Mouse (Mus musculus): ENCODE results near the gene Prdx3.
A peak's percentile ranks its signal among the peaks of the same experiment; 100 is the strongest.
"Not testable (repeated sequence)": the region's sequence is repeated elsewhere in the genome, so short reads cannot be mapped to it uniquely, and the experiment has no call there.

The Prdx3 gene

GRCm38 (mm10) chr19:60866169-60866568 lies 8.2 kb downstream of the Prdx3 start:
- not testable (repeated sequence) for DNase-seq (ENCODE audit: low read depth, low spot score)

GRCm38 (mm10) chr19:60860868-60861700 lies 13.3 kb downstream of the Prdx3 start, which contains the start of gene Sfxn4:
Gene Sfxn4 (minus strand): TSS chr19:60861479.
- DNase-seq (ENCODE audit: low read depth, low spot score) = peak; percentile 97

- DNase-seq (ENCODE audit: low read depth, low spot score) = no peak
These were observed 28.6 kb downstream of the Prdx3 start for GRCm38 (mm10) chr19:60845731-60846130.

- DNase-seq (ENCODE audit: low read depth, low spot score) = peak; percentile 10
These were observed 31.0 kb downstream of the Prdx3 start for GRCm38 (mm10) chr19:60843324-60843723.

GRCm38 (mm10) chr19:60837747-60838146 lies 36.6 kb downstream of the Prdx3 start:
- DNase-seq (ENCODE audit: low read depth, low spot score) = peak; percentile 83

- peak; percentile 18 for DNase-seq (ENCODE audit: low read depth, low spot score)
These were observed 55.7 kb downstream of the Prdx3 start for GRCm38 (mm10) chr19:60818677-60819076.

Data from brain, adult 2 months (tissue).